Mouse (Mus musculus) kidney, adult 2 months (tissue): Measurements from ENCODE around the gene Cyp51. TPM values are rescaled to one million over a fixed set of nuclear protein-coding genes. Genes with fewer than 3 reads are reported as not detected.
A peak's percentile ranks its signal among the peaks of the same experiment; 100 is the strongest.

ENCODE experiments used
- DNase-seq: peaks from one replicate; pipeline ENCODE4 v3.0.0; 2021
- H3K27ac ChIP-seq: fragments of 200-500 bp; 2 replicates; pipeline ENCODE4 v1.5.1; 2012; ENCODE audit warnings: low read depth, low read length, control low read depth, inconsistent platforms; ENCODE audit not compliant: insufficient read depth
- H3K27me3 ChIP-seq: fragments of 200-500 bp; replicated peaks from 2 replicates; pipeline ENCODE4 v1.6.1; 2012; ENCODE audit warnings: mild to moderate bottlenecking, moderate library complexity, low read length, inconsistent platforms; ENCODE audit not compliant: control insufficient read depth, insufficient read depth
- H3K36me3 ChIP-seq: fragments of 200-500 bp; 2 replicates; pipeline ENCODE4 v1.6.1; 2012; ENCODE audit warnings: mild to moderate bottlenecking, moderate library complexity, low read length, inconsistent platforms; ENCODE audit not compliant: control insufficient read depth, insufficient read depth
- H3K4me1 ChIP-seq: fragments of 200-500 bp; 2 replicates; pipeline ENCODE4 v1.6.1; 2011; ENCODE audit warnings: low read length; ENCODE audit not compliant: control insufficient read depth, insufficient read depth
- H3K4me3 ChIP-seq: fragments of 200-500 bp; 2 replicates; pipeline ENCODE4 v1.5.1; 2011; ENCODE audit warnings: mild to moderate bottlenecking, low read depth, low read length, control low read depth; ENCODE audit not compliant: insufficient read depth
- CTCF ChIP-seq: fragments of 200-500 bp; conservative IDR thresholded peaks from 2 replicates; pipeline ENCODE4 v1.5.1; 2011; ENCODE audit warnings: low read depth, mild to moderate bottlenecking, control low read depth, low read length, moderate library complexity, mixed read lengths; ENCODE audit not compliant: insufficient read depth, insufficient read length
- POLR2A ChIP-seq: fragments of 200-500 bp; IDR thresholded peaks from one replicate; pipeline ENCODE4 v1.6.1; 2011; ENCODE audit warnings: low read depth, low read length, control low read depth
- WGBS: fragments of 180-500 bp; shearing (Covaris S2); methylation state at CpG from one replicate; pipeline ENCODE4 v1.1.7; 2018; 5-methylcytosine and 5-hydroxymethylcytosine counted together
- polyA plus RNA-seq: library from polyadenylated mRNA; depleted of rRNA; stranded (reverse); fragments of >200 nt; gene quantifications from 2 replicates; pipeline ENCODE4 v1.2.3, GENCODE M21; 2012

Gene Cyp51
- polyA plus RNA-seq, 1 experiment, result 93.8 TPM

- Histone ChIP-seq H3K4me3 (no peak overlapping the region), H3K27ac (peak overlapping the region; percentile 55; the same call in 1 of the 2 replicates), H3K27me3 (no peaks in the 10 kb centered on the region), H3K4me1 (peaks cover 3% of the 10 kb centered on the region; the same call in 1 of the 2 replicates), H3K36me3 (peaks cover 6% of the 10 kb centered on the region)
- DNase-seq, result peak; percentile 75
- TF ChIP-seq POLR2A (no peak), CTCF (no peak)
- WGBS, result 64% methylated on average over 5 of the region's 5 CpGs
These were observed 10.1 kb downstream of the Cyp51 start for GRCm38 (mm10) chr5:4094471-4094870.

DNA sequence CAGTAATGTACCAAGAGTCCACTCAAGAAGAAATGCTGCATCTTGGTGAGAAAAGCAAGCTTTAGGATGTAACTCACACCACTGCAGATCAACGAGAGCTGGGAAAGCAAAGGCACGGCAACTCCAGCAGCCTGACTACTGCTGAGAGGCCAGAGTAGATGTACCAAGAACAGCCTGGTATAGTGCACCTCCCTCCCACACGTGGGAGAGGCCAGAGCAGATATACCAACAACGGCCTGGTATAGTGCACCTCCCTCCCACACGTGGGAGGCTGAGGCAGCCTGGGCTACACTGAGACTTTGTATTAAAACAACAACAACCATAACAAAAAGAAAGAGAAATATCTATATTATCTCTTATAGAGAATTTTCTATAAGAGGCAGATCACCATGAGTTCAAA lies 16.4 kb downstream of the Cyp51 start:
- WGBS, result 79% methylated on average over 5 of the region's 5 CpGs
- TF ChIP-seq CTCF, result no peak
- DNase-seq, result no peak
- Histone ChIP-seq H3K4me1 (peaks cover 6% of the 10 kb centered on the region; the same call in 1 of the 2 replicates), H3K4me3 (no peak overlapping the region), H3K27ac (no peak overlapping the region), H3K27me3 (no peaks in the 10 kb centered on the region), H3K36me3 (peaks cover 10% of the 10 kb centered on the region)

- Histone ChIP-seq H3K36me3 (peaks cover 13% of the 10 kb centered on the region), H3K27ac (no peak overlapping the region), H3K4me3 (no peak overlapping the region), H3K4me1 (peaks cover 12% of the 10 kb centered on the region; the same call in 1 of the 2 replicates), H3K27me3 (no peaks in the 10 kb centered on the region)
- DNase-seq, result peak; percentile 86
- WGBS, result 47% methylated on average over 4 of the region's 4 CpGs
- TF ChIP-seq POLR2A, result no peak
- no peak for TF ChIP-seq CTCF
These were observed 18.2 kb downstream of the Cyp51 start for GRCm38 (mm10) chr5:4086309-4086708.

DNA sequence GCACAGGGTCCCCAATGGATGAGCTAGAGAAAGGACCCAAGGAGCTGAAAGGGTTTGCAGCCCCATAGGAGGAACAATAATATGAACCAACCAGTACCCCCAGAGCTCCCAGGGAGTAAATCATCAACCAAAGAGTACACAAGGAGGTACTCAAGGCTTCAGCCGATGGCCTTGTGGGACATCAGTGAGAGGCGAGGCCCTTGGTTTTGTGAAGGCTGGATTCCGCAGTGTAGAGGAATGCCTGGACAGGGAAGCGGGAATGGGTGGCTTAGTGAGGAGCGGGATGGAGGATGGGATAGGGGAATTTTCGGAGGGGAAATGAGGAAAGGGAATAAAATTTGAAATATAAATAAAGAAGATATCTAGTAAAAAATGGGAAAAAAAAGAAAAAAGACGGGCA lies 19.6 kb downstream of the Cyp51 start:
- WGBS, result 79% methylated on average over 7 of the region's 7 CpGs
- no peak for TF ChIP-seq POLR2A
- TF ChIP-seq CTCF, result no peak

DNA sequence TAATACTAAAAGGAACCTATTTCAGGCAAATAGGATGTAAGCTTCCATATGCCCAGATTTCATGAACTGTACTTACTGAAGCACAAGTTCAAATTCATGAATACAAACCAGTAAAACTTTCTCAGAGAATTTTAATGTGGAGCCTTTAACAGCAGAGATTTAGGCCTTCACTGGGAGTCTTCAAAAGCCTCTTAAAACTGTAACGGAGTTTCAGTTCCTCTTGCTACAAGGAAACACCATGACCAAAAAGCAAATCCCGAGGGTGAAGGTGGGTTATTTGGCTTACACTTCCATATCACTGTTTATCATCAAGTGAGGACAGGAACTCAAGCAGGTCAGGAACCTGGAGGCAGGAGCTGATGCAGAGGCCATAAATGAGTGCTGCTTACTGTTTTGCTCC lies 23.0 kb downstream of the Cyp51 start:
- Histone ChIP-seq H3K27ac (peak overlapping the region; percentile 3; the same call in 1 of the 2 replicates), H3K4me3 (no peak overlapping the region), H3K4me1 (peaks cover 12% of the 10 kb centered on the region; the same call in 1 of the 2 replicates), H3K27me3 (no peaks in the 10 kb centered on the region), H3K36me3 (peaks cover 11% of the 10 kb centered on the region)
- WGBS, result 73% methylated on average over 2 of the region's 2 CpGs
- DNase-seq, result no peak
- TF ChIP-seq POLR2A, result no peak
- no peak for TF ChIP-seq CTCF

More for the DNA sequence above, 19.6 kb downstream of the Cyp51 start:
- no peaks in the 10 kb centered on the region for H3K27me3 ChIP-seq
- H3K4me1 ChIP-seq, result peaks cover 12% of the 10 kb centered on the region; the same call in 1 of the 2 replicates
- no peak overlapping the region for H3K27ac ChIP-seq
- DNase-seq, result peak; percentile 22
- H3K36me3 ChIP-seq, result peaks cover 10% of the 10 kb centered on the region
- no peak overlapping the region for H3K4me3 ChIP-seq

GRCm38 (mm10) chr5:4080861-4081260 lies 23.7 kb downstream of the Cyp51 start:
- H3K36me3 ChIP-seq, result peaks cover 11% of the 10 kb centered on the region
- H3K27ac ChIP-seq, result no peak overlapping the region
- H3K4me1 ChIP-seq, result peaks cover 12% of the 10 kb centered on the region; the same call in 1 of the 2 replicates
- H3K27me3 ChIP-seq, result no peaks in the 10 kb centered on the region
- WGBS, result 54% methylated on average over 2 of the region's 2 CpGs
- H3K4me3 ChIP-seq, result no peak overlapping the region
- TF ChIP-seq POLR2A, result no peak
- TF ChIP-seq CTCF, result no peak
- peak; percentile 46 for DNase-seq

DNA sequence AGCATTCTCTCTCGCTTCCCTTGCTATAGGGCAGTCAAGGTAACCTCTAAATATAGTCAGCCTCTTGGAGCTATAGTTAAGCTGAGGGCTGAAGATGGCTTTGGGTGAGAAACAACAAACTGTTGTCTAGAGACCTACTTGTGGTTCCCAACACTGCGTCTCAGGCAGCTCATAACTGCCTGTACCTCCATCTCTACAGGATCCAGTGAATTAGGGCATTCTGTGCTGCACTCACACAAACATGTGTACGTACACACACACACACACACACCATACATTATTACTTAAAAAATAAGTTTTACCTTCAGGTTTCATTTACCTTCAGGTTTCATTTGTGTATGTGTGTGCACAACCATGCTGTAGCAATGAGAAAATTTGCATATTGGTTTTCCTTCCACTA lies 25.5 kb downstream of the Cyp51 start:
- no peaks in the 10 kb centered on the region for H3K27me3 ChIP-seq
- no peak overlapping the region for H3K4me3 ChIP-seq
- WGBS, result 89% methylated on average over 3 of the region's 3 CpGs
- H3K27ac ChIP-seq, result no peak overlapping the region
- DNase-seq, result no peak
- peaks cover 11% of the 10 kb centered on the region for H3K36me3 ChIP-seq
- H3K4me1 ChIP-seq, result peaks cover 12% of the 10 kb centered on the region; the same call in 1 of the 2 replicates
- TF ChIP-seq CTCF (no peak), POLR2A (no peak)
